Mouse (Mus musculus) brain, embryonic 14.5 days (tissue): ENCODE data around the gene Bpnt1.

Experiments used
- CTCF ChIP-seq: fragments of 200-500 bp; IDR thresholded peaks from 2 replicates; pipeline ENCODE4 v1.5.1; 2012; ENCODE audit warnings: inconsistent platforms, mild to moderate bottlenecking, moderate library complexity, borderline replicate concordance; ENCODE audit not compliant: insufficient read depth, insufficient read length; ENCODE audit errors: extremely low read depth
- POLR2A ChIP-seq: fragments of 200-500 bp; IDR thresholded peaks from 2 replicates; pipeline ENCODE4 v1.6.1; 2012; ENCODE audit warnings: mild to moderate bottlenecking, inconsistent platforms, borderline replicate concordance; ENCODE audit not compliant: poor library complexity, insufficient read depth, insufficient read length, severe bottlenecking; ENCODE audit errors: extremely low read depth

DNA sequence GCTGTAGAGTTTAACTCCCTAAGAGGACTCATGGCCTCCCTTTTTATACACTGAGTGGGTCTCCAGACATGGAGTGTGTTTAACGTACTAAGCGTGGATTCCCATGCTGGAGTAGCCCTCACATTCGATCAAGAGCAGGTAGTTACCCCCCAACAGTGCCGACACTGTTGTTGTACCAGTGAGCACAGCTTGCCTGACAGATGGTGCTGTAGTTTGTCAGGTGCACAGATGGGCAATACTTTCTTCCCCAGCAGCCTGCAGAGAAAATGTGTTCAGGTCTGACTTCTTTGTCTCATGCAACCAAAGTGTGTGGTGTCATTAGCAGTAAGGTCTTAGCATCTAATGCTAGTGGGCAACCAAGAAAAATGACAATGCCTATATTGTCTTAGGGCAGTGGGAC lies 10.5 kb downstream of the Bpnt1 start:
- TF ChIP-seq CTCF (no peak), POLR2A (no peak)
